Mouse (Mus musculus) thymus, postnatal 10 days (tissue): Measurements from ENCODE around the gene Nrxn1.
"Not testable (repeated sequence)": the region's sequence is repeated elsewhere in the genome, so short reads cannot be mapped to it uniquely, and the experiment has no call there.

Experiments
- DNase-seq, 2 experiments: peaks; one replicate each; pipeline ENCODE4 v3.0.0; 2021; ENCODE audit warnings: low spot score in 2 of 2

Gene Nrxn1

DNA sequence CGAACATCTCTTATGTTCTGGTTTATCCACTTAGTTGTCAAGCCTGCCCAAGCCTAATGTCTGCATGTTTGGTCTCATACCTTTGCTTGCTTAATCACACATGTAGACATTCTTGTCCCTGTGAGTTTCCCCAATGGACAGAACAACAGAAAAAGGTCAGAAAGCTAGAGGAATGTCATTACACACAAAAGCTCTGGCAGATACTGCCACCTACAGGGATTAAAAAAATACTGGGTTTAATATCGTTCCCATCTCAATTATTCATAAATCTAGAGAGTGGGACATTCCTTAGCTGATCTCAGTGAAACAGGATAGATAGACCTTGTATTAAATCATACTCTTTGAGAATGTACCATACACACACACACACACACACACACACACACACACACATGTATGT lies 823.7 kb downstream of the Nrxn1 start:
- no peak for DNase-seq

- DNase-seq = no peak
These were observed 839.3 kb downstream of the Nrxn1 start for GRCm38 (mm10) chr17:90253451-90254131.

DNA sequence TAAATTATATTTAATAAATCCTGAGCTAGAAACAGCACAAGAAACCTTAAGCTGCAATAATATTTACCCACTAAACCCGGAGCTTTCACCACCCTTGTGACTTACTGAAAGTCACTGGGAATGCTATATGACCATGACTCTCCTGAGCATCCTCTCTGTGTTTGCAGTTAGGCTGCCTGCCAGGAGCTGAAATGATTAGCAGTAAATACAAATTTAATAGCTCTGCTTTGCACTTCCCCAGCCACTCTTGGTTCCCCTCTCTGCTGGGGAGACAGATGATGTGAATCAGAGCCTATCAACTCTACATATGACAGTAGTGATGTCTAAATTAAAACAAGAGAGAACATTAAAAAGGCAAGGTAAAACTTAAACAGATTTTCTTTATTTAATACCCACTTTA lies 840.7 kb downstream of the Nrxn1 start:
- DNase-seq = no peak

DNA sequence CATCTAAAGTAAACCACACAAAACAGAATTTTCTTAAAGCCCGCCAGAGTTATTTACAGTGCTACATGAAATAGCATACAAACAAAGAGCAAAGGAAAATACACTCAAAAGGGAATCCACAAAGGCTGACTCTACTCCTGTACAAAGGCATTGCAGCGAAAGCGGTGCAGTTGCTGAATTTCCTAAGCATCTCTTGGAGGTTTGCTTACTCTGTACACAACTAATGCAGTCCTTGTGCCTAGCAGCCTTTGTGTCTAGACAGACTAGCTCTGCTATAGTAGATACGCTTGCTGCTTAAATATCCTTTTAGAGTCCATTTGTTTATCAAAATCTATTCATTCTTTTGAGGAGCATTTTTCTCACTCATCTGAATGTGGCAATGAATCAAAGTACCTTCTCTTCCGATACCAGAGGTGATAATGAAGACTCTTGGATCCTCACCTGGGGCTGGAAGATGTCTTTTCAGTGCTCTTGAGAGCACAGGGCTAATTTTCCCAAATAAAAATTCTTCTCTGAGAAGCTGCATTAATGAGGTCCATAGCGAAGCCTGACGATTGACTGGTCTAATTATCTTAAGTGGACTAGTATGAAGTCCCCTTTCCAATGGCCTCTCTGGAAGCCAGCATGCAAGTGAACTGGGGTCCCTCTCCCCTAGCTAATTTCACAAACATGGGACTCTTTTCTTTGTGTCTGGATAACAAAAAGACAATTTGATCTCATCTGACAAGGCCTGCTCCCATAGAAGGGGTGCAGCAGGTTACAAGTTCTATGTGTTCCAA lies 845.6 kb downstream of the Nrxn1 start:
- no peak for DNase-seq

DNA sequence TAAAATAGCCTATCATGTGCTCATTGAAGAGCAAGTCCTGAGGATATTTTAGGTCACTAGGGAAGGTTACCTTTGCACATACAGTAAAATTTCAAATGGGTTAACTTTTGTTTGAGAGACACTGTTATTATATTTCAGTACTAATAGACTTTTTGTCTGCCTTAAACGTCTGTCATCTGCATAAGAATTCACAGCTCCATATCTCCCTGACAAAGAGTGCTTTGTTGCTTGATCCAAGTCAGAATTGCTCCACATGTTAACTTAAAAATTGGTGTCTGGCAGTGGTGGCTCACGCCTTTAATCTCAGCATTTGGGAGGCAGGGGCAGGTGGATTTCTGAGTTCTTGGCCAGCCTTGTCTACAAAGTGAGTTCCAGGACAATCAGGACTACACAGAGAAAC lies 848.5 kb downstream of the Nrxn1 start:
- no peak for DNase-seq

GRCm38 (mm10) chr17:90238964-90239363 lies 853.9 kb downstream of the Nrxn1 start:
- DNase-seq = no peak

DNA sequence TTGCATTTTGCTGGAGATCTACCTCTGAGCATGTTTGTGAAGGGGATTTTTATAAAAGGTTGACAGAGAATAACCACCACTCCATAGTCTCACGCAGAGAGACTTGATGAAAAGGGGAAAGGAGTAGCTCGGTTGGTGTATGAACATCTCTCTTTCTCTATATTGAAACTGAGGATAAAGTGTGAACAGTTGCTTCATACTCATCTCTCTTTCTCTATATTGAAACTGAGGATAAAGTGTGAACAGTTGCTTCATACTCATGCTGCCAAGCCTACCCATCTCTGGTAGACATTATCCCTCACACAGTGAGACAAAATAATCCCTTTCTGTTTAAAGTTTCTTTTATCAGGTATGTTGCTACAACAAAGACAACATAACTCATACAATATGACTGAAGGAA lies 854.4 kb downstream of the Nrxn1 start:
- no peak for DNase-seq

GRCm38 (mm10) chr17:90235674-90236073 lies 857.2 kb downstream of the Nrxn1 start:
- DNase-seq = not testable (repeated sequence)

- no peak for DNase-seq
These were observed 858.1 kb downstream of the Nrxn1 start for GRCm38 (mm10) chr17:90234806-90235205.

GRCm38 (mm10) chr17:90208547-90208946 lies 884.3 kb downstream of the Nrxn1 start:
- DNase-seq = no peak

DNA sequence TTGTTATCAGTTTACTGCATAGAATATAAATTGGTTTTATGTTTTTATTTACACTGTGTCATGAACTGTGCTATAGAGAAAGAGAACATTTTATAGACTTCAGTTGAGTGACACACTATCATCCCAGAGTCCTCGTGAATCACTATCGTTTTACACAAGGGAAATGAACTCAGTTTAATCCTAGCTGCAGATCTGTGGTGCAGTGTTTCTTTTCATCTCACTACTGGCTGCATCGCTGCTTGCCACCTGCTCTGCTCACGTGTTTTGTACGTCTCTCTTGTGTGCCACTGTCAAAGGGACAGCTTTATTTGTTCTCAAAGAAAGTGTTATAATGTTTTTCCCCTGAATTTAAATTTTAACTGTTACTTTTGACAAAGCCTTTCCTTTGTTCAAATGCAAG lies 885.3 kb downstream of the Nrxn1 start:
- no peak for DNase-seq

GRCm38 (mm10) chr17:90203993-90204392 lies 888.9 kb downstream of the Nrxn1 start:
- DNase-seq = no peak

DNA sequence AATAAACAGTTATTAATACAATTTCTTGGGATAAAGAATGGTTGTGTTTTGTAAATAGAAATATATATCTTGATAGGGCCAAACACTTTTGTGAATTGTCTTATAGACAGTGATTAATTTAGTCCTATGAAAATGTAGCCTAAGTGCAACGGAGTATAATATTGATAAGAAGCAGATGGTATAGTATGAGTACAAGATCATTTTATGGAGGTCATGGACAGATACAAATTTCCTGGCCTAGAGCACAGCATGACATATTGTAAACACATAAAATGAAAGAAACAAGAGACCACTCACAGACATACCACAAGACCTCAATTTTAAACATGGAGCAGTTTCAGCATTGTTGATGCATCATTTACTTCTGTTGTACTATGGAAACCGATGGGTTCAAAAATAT lies 890.1 kb downstream of the Nrxn1 start:
- DNase-seq = no peak

- no peak for DNase-seq
These were observed 896.1 kb downstream of the Nrxn1 start for GRCm38 (mm10) chr17:90196772-90197171.

GRCm38 (mm10) chr17:90141602-90142001 lies 951.3 kb downstream of the Nrxn1 start:
- DNase-seq = no peak

DNA sequence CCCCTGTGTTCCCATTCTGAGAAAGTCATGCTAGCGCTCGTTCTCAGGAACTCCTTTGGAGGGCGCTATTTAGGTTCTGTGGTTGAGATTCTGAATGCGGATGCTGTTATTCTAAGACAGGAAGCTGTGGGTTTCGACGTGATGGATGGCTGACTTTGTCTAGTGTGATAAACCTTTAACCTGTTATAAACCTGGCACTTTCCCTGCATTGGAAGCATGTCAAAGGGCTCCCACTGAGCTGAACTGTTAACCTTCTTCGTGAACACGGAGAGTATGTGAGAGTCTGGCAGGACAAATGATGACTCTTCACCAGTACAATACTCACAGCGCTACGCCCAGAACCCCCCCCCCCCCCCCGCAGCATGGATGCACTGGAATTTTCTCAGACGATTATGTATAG lies 962.0 kb downstream of the Nrxn1 start:
- DNase-seq = no peak

GRCm38 (mm10) chr17:90129183-90129582 lies 963.7 kb downstream of the Nrxn1 start:
- DNase-seq = no peak

DNA sequence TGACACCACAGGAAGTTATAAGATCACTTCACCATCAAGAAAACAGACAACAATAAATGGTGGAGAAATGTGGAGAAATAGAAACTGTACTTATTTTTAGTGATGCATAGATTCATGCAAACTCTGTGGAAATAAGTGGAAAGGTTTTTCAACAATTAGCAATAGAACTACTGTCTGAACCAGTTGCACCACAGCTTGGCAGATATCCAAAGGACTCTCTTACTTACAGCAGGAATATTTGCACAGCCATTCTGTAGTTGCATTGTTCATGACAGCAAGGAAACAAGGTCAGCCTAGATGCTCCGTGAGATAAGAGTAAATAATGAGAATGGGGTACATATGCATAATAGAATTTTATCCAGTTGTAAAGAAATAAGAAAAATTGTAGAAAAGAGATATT lies 965.3 kb downstream of the Nrxn1 start:
- no peak for DNase-seq

DNA sequence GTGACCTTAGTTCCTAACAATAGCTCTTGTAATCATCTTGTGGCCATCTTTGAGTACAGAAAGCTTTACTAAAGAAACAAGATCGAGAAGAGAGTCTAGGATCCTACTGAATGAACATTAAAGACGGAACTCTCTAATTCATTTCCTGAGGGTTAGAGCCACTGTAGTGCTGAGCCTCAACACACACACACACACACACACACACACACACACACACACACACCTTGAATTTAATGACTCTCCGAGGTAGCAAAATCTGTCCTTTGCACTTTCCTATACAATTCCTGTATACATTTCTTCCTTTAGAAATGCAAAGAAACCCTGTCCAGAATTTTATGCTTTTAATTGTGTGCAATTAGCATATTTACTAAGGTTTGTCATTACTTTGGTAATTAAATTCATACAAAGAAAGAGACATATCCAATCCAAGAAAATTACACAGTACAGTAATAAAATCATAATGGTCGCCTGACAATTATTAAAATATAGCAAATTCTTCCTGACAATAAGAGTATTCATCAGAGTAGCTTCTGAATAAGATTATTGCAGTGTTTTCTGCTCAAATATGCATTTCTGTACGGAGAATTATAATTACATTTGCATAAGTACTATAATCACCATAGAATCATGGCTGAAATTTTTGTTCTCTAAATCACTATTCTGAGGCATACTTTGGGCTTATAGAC lies 969.9 kb downstream of the Nrxn1 start:
- no peak for DNase-seq

DNA sequence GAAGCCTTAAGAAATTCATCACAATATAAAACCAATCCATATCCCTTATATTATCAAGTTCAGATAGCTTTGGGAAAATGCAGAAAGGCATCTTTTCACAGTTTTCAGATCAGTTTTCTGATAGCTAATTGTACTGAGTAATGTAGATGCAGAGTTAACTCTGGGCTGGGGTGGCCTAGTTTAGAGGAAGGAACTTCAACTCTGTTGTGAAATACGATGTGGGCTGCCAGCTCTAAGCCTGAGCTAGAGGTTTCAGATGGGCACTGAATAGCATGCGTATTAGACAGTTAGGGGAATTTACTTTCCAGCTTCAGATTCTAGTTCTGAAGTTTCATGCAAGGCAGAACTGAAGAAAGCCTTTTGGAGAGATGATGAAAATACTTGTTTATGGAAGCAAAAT lies 976.6 kb downstream of the Nrxn1 start:
- no peak for DNase-seq

DNA sequence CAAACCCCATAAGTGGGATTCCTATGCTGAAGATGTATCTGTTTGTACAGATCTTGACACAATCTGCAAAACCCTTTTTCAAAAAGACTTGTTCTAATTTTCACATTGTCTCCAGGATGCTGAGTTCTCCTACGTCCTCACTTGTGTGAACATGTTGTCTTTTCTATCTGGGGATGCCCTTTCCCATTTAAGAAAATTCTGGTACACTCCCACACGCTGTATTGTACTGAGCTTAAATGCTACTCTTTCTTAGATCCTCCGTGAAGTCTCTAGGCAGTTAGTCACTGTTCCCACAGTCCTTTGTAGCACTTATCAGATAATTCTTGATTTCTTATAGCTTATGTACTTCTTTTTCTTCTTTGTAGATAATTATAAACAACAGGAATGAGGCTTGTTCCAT lies 997.9 kb downstream of the Nrxn1 start:
- DNase-seq = no peak

DNA sequence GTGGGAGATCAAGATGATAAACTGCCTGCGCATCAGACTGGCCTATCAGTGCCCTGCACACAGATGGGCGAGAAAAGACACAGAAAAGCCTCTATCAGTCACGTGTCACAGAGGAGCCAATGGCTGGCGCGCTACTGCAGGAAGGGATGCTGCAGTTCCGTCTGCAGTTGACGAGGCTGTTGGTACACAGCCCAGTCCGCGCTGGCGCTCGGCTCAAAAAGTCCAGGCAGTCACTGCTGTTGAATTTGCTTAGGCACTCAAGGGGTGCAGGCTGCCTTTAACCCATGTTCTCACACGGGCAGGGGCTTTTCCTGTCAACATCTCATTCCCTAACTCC lies 1004.6 kb downstream of the Nrxn1 start:
- no peak for DNase-seq
